In genomic region chr2:32847468-32847821, GRCm38 (mm10) we compare ENCODE assay signal across 8 mouse cellular contexts. TPM values are rescaled to one million over a fixed set of nuclear protein-coding genes. Genes with fewer than 3 reads are reported as not detected.
DNase-seq lines count a peak whose midpoint lies in the region; ATAC-seq and TF ChIP-seq lines count a peak whose summit lies in the region.

No protein-coding gene starts in this region.

- no peak for DNase-seq in kidney, adult 9 months
- DNase-seq in left cerebral cortex, adult 18-20 months (ENCODE audit: low spot score in 2 of 2), result no peak
- no peak for DNase-seq in gastrocnemius, postnatal 36 days
- DNase-seq in ovary, postnatal 14 days (ENCODE audit: low spot score), result no peak

- WGBS in kidney, embryonic 15.5 days, result 47% methylated on average over 6 of the region's 6 CpGs
- WGBS in embryonic facial prominence, embryonic 12.5 days, result 43% methylated on average over 6 of the region's 6 CpGs
- WGBS in intestine, embryonic 15.5 days, result 43% methylated on average over 6 of the region's 6 CpGs

- H3ac ChIP-seq in myocyte (ENCODE audit: control insufficient read depth, insufficient read length), result no peak overlapping the region

- no peak overlapping the region for H3K9ac ChIP-seq in kidney, embryonic 15.5 days
- no peak overlapping the region; the same call in 1 of the 2 replicates for H3K9ac ChIP-seq in embryonic facial prominence, embryonic 12.5 days
- no peak overlapping the region for H3K9ac ChIP-seq in intestine, embryonic 15.5 days

- H3K27ac ChIP-seq in kidney, embryonic 15.5 days, result no peak overlapping the region
- no peak overlapping the region for H3K27ac ChIP-seq in embryonic facial prominence, embryonic 12.5 days
- H3K27ac ChIP-seq in intestine, embryonic 15.5 days, result no peak overlapping the region

- TF ChIP-seq POLR2A in myocyte (IDR thresholded peaks at IDR 0.05; ENCODE audit: insufficient read length, low read depth), result no peak

- intact Hi-C loops in gastrocnemius, postnatal 36 days (cut with DNase I), result no loop called here

- peak overlapping the region; percentile 80 for H3K4me3 ChIP-seq in kidney, embryonic 15.5 days (replicated peaks)
- peak overlapping the region; percentile 85 for H3K4me3 ChIP-seq in embryonic facial prominence, embryonic 12.5 days
- peak overlapping the region; percentile 81; the same call in 1 of the 2 replicates for H3K4me3 ChIP-seq in intestine, embryonic 15.5 days (replicated peaks)
- peak overlapping the region; percentile 90 for H3K4me3 ChIP-seq in myocyte

- H3K4me1 ChIP-seq in kidney, embryonic 15.5 days, result peaks cover 15% of the 10 kb centered on the region; the same call in 1 of the 2 replicates
- peaks cover 8% of the 10 kb centered on the region; the same call in 1 of the 2 replicates for H3K4me1 ChIP-seq in embryonic facial prominence, embryonic 12.5 days
- 0 out of 2 replicates have a peak, but pooled peaks cover 3% of the 10 kb centered on the region for H3K4me1 ChIP-seq in intestine, embryonic 15.5 days (replicated peaks)

- H3K9me3 ChIP-seq in kidney, embryonic 15.5 days (replicated peaks), result no peaks in the 10 kb centered on the region
- H3K9me3 ChIP-seq in embryonic facial prominence, embryonic 12.5 days, result no peaks in the 10 kb centered on the region
- H3K9me3 ChIP-seq in intestine, embryonic 15.5 days, result no peaks in the 10 kb centered on the region

- no peaks in the 10 kb centered on the region for H3K36me3 ChIP-seq in kidney, embryonic 15.5 days
- no peaks in the 10 kb centered on the region for H3K36me3 ChIP-seq in embryonic facial prominence, embryonic 12.5 days
- H3K36me3 ChIP-seq in intestine, embryonic 15.5 days, result no peaks in the 10 kb centered on the region
- no peaks in the 10 kb centered on the region for H3K36me3 ChIP-seq in myocyte (ENCODE audit: control insufficient read depth, insufficient read depth)

- ATAC-seq in kidney, embryonic 15.5 days (replicated peaks; ENCODE audit: low FRiP score), result no peak; the same call in 1 of the 2 replicates
- no peak for ATAC-seq in embryonic facial prominence, embryonic 12.5 days (ENCODE audit: insufficient number of reproducible peaks, insufficient read depth, low FRiP score, low TSS enrichment)
- ATAC-seq in intestine, embryonic 15.5 days, result no peak; the same call in 1 of the 2 replicates

- H3K27me3 ChIP-seq in kidney, embryonic 15.5 days, result peaks cover 17% of the 10 kb centered on the region
- H3K27me3 ChIP-seq in embryonic facial prominence, embryonic 12.5 days, result peaks cover 6% of the 10 kb centered on the region; the same call in 1 of the 2 replicates
- H3K27me3 ChIP-seq in intestine, embryonic 15.5 days (replicated peaks), result 0 out of 2 replicates have a peak, but pooled peaks cover 7% of the 10 kb centered on the region
- H3K27me3 ChIP-seq in myocyte (ENCODE audit: control insufficient read depth, insufficient read depth, insufficient read length), result no peaks in the 10 kb centered on the region

- H3K79me2 ChIP-seq in myocyte (ENCODE audit: control insufficient read depth, insufficient read depth), result peaks cover 29% of the 10 kb centered on the region

- H3K4me2 ChIP-seq in kidney, embryonic 15.5 days, result peak overlapping the region; percentile 93
- H3K4me2 ChIP-seq in embryonic facial prominence, embryonic 12.5 days (replicated peaks), result peak overlapping the region; percentile 40
- peak overlapping the region; percentile 97 for H3K4me2 ChIP-seq in intestine, embryonic 15.5 days (replicated peaks)
- peak overlapping the region; percentile 86 for H3K4me2 ChIP-seq in myocyte (ENCODE audit: low read depth)

TF ChIP-seq in myocyte, 11 proteins besides CTCF, POLR2A, EP300 and RAD21:
- TF ChIP-seq MYOD1 (IDR thresholded peaks at IDR 0.05; ENCODE audit: control insufficient read depth in 1 of 3, insufficient read length in 2 of 3, low read depth in 2 of 3) (no peak), MYOG (IDR thresholded peaks at IDR 0.05; ENCODE audit: control insufficient read depth in 1 of 3, insufficient read depth in 1 of 3, insufficient read length in 2 of 3, low read depth in 2 of 3) (no peak), TCF3 (IDR thresholded peaks at IDR 0.05; ENCODE audit: insufficient read length, low read depth) (no peak), SRF (IDR thresholded peaks at IDR 0.05; ENCODE audit: control insufficient read depth, insufficient read length, low read depth) (no peak), USF1 (IDR thresholded peaks at IDR 0.05; ENCODE audit: low read depth) (no peak), E2F4 (IDR thresholded peaks at IDR 0.05; ENCODE audit: insufficient read depth) (no peak), CEBPB (IDR thresholded peaks at IDR 0.05; ENCODE audit: insufficient read depth, poor library complexity, severe bottlenecking) (no peak), REST (IDR thresholded peaks at IDR 0.05; ENCODE audit: insufficient read depth, insufficient read length) (no peak), POLR2AphosphoS2 (IDR thresholded peaks at IDR 0.05; ENCODE audit: insufficient read length, low read depth) (no peak), MAX (IDR thresholded peaks at IDR 0.05; ENCODE audit: low read depth) (no peak), TCF12 (IDR thresholded peaks at IDR 0.05; ENCODE audit: insufficient read depth, poor library complexity, severe bottlenecking) (no peak)

RNA-seq across cellular contexts. Expression of gene Stxbp1, which starts 0.4 kb away (rescaled TPM):
- polyA plus RNA-seq in kidney, embryonic 15.5 days (2015; fragmentation: Nextera tagmentation; extraction: Ambion mirVana), result 16.5 and 19.3 TPM in 2 replicates
- 28.3 and 32.4 TPM in 2 replicates for polyA plus RNA-seq in embryonic facial prominence, embryonic 12.5 days (2016; fragmentation: Nextera tagmentation; extraction: Ambion mirVana)
- 21.2 and 22.1 TPM in 2 replicates for polyA plus RNA-seq in intestine, embryonic 15.5 days (2015; fragmentation: Nextera tagmentation; extraction: Ambion mirVana)
- polyA plus RNA-seq in myocyte (2012; fragmentation: generic; extraction: Trizol), result 32.2 TPM
- total RNA-seq in left cerebral cortex, adult 18-20 months (2021), result 1,000 to 10,000 TPM in 1 of 2 experiments, 100 to 1,000 TPM in 1; 951 to 1,006 TPM
- total RNA-seq in gastrocnemius, postnatal 36 days (2021), result 1 to 10 TPM; 2.2 to 3.6 TPM

RNA-seq across cellular contexts. Expression of gene Fam129b, which starts 28.5 kb away (rescaled TPM):
- polyA plus RNA-seq in kidney, embryonic 15.5 days (2015; fragmentation: Nextera tagmentation; extraction: Ambion mirVana), result 44.5 and 47.7 TPM in 2 replicates
- 48.8 and 54.7 TPM in 2 replicates for polyA plus RNA-seq in embryonic facial prominence, embryonic 12.5 days (2016; fragmentation: Nextera tagmentation; extraction: Ambion mirVana)
- 40.4 and 42.2 TPM in 2 replicates for polyA plus RNA-seq in intestine, embryonic 15.5 days (2015; fragmentation: Nextera tagmentation; extraction: Ambion mirVana)
- polyA plus RNA-seq in myocyte (2012; fragmentation: generic; extraction: Trizol), result 204 TPM
- 10 to 100 TPM; 29.6 to 35.3 TPM for total RNA-seq in left cerebral cortex, adult 18-20 months (2021)
- total RNA-seq in gastrocnemius, postnatal 36 days (2021), result 1 to 10 TPM; 5.5 to 7.7 TPM

Comparison
In these comparisons a context has a peak if more than half of its experiments do, and no peak if none do; other contexts are left out.
1. H3K4me2 ChIP-seq: peak in every context shown above with its lines; median percentile 97 in intestine, embryonic 15.5 days; 93 in kidney, embryonic 15.5 days; 86 in myocyte; 40 in embryonic facial prominence, embryonic 12.5 days.